Mouse (Mus musculus) bone marrow macrophage, adult 2 months (primary cell): ENCODE data around the gene Atf2.

Experiments
- CTCF ChIP-seq: IDR thresholded peaks from 2 replicates; pipeline ENCODE4 v1.5.1; 2012; ENCODE audit warnings: low read depth, mild to moderate bottlenecking, low read length, moderate library complexity
- POLR2A ChIP-seq: IDR thresholded peaks from 2 replicates; pipeline ENCODE4 v1.6.1; 2012; ENCODE audit warnings: mild to moderate bottlenecking, low read depth, low read length, borderline replicate concordance

DNA sequence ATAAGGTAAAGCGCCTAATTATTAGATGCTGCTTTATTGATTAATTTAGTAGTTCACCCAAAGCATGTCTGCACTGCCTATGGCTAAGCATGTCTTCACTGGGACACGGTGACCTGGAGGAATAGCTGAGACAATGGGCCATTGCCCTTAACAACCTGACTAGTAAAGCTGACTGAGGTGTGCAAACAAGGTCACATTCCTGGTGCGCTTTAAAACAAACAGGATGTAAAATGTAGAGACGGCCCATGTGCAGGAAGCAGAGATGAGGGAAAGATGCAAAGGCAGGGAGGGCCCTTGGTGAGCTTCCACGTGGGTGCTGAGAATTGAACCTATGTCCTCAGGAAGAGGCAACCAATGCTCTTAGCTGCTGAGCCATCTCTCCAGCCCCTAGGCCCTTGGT, 93.7 kb downstream of the Atf2 start:
- TF ChIP-seq POLR2A = no peak
- no peak for TF ChIP-seq CTCF
